Mouse (Mus musculus) C2C12 (cell line): ENCODE measurements at regions not wholly inside any gene's neighbourhood (a gene's known extent, or its start where the extent isn't known, plus 50 kb on each side); places are given as distances from the start of the nearest gene placed in this dataset.

Experiments
- CTCF ChIP-seq: IDR thresholded peaks from one replicate; pipeline ENCODE4 v1.5.1; 2011; ENCODE audit not compliant: control insufficient read depth, insufficient read depth, insufficient read length
- MAX ChIP-seq: IDR thresholded peaks from one replicate; pipeline ENCODE4 v1.6.1; 2011; ENCODE audit warnings: mild to moderate bottlenecking, control low read depth
- MYOD1 ChIP-seq: IDR thresholded peaks from one replicate; pipeline ENCODE4 v1.6.1; 2011; ENCODE audit warnings: low read depth; ENCODE audit not compliant: control insufficient read depth, insufficient read length
- MYOG ChIP-seq: IDR thresholded peaks from one replicate; pipeline ENCODE4 v1.6.1; 2011; ENCODE audit not compliant: control insufficient read depth, insufficient read length; ENCODE audit errors: extremely low read depth

- TF ChIP-seq CTCF (no peak), MAX (no peak), MYOD1 (no peak), MYOG (no peak)
Observed at GRCm38 (mm10) chr10:96708471-96708870, 91.7 kb downstream of the Btg1 start.
